ENCODE assay signal across 10 mouse cellular contexts in genomic region chr14:24827381-24828031, GRCm38 (mm10).
DNase-seq lines count a peak whose midpoint lies in the region; ATAC-seq and TF ChIP-seq lines count a peak whose summit lies in the region.
"Had no signal": no experiment of that assay in that cellular context is flagged by ENCODE, and none has a peak within 500 bp of the region (broad histone marks: within the 10 kb centered on the region; RNA-seq: fewer than 3 reads in every experiment).

No protein-coding gene starts in this region.

- WGBS in heart, embryonic 12.5 days, result 25% methylated on average over 8 of the region's 8 CpGs
- WGBS in forebrain, postnatal 0 days, result 11% methylated on average over 8 of the region's 8 CpGs
- WGBS in midbrain, embryonic 12.5 days, result 4% methylated on average over 8 of the region's 8 CpGs

- H3K4me1 ChIP-seq in heart, embryonic 12.5 days (replicated peaks), result peaks cover 45% of the 10 kb centered on the region
- H3K4me1 ChIP-seq in forebrain, postnatal 0 days (ENCODE audit: insufficient read depth), result peaks cover 25% of the 10 kb centered on the region
- peaks cover 51% of the 10 kb centered on the region for H3K4me1 ChIP-seq in midbrain, embryonic 12.5 days

- no peaks in the 10 kb centered on the region for H3K27me3 ChIP-seq in heart, embryonic 12.5 days (replicated peaks)
- no peaks in the 10 kb centered on the region for H3K27me3 ChIP-seq in forebrain, postnatal 0 days (ENCODE audit: insufficient read depth, low read length)
- H3K27me3 ChIP-seq in midbrain, embryonic 12.5 days, result 0 out of 2 replicates have a peak, but pooled peaks cover 10% of the 10 kb centered on the region

- no peak for TF ChIP-seq CTCF in forebrain, postnatal 0 days (IDR thresholded peaks at IDR 0.05; ENCODE audit: low read depth)

- peak overlapping the region; percentile 78 for H3K27ac ChIP-seq in heart, embryonic 12.5 days (ENCODE audit: poor library complexity, severe bottlenecking)
- H3K27ac ChIP-seq in forebrain, postnatal 0 days (ENCODE audit: low read depth, low read length), result peak overlapping the region; percentile 79
- H3K27ac ChIP-seq in midbrain, embryonic 12.5 days (replicated peaks), result peak overlapping the region; percentile 97

- ATAC-seq in heart, embryonic 12.5 days (ENCODE audit: insufficient number of reproducible peaks, low FRiP score), result 0 out of 2 replicates have a peak, but pooled peaks have one; percentile 31
- peak; percentile 72 for ATAC-seq in forebrain, postnatal 0 days
- ATAC-seq in midbrain, embryonic 12.5 days (ENCODE audit: low FRiP score, low read depth), result peak; percentile 84
- no peak for ATAC-seq in erythroid progenitor cell, adult 5-6 weeks (replicated peaks; ENCODE audit: low FRiP score, poor library complexity, severe bottlenecking)

- no peak overlapping the region for H3K4me3 ChIP-seq in heart, embryonic 12.5 days
- no peak overlapping the region for H3K4me3 ChIP-seq in forebrain, postnatal 0 days (ENCODE audit: low read depth, low read length)
- no peak overlapping the region for H3K4me3 ChIP-seq in midbrain, embryonic 12.5 days

- no peaks in the 10 kb centered on the region for H3K36me3 ChIP-seq in heart, embryonic 12.5 days
- H3K36me3 ChIP-seq in forebrain, postnatal 0 days (ENCODE audit: insufficient read depth), result no peaks in the 10 kb centered on the region
- no peaks in the 10 kb centered on the region for H3K36me3 ChIP-seq in midbrain, embryonic 12.5 days

- H3K9ac ChIP-seq in heart, embryonic 12.5 days, result no peak overlapping the region
- 0 out of 2 replicates have a peak overlapping the region, but pooled peaks have one; percentile 15 for H3K9ac ChIP-seq in forebrain, postnatal 0 days
- peak overlapping the region; percentile 35 for H3K9ac ChIP-seq in midbrain, embryonic 12.5 days (replicated peaks)

- DNase-seq in heart, adult 8-10 months (ENCODE audit: low spot score), result no peak
- peak; percentile 18 for DNase-seq in brain, embryonic 18.5 days (ENCODE audit: low read depth, low spot score)
- DNase-seq in forebrain, postnatal 0 days, result peak; percentile 57
- no peak for DNase-seq in urinary bladder, postnatal 4 days (ENCODE audit: low spot score in 2 of 2)
- DNase-seq in adrenal gland, postnatal 14 days, result no peak
- DNase-seq: cerebellum, postnatal 14 days; thymus, postnatal 25 days had no signal

- H3K4me2 ChIP-seq in heart, embryonic 12.5 days, result no peak overlapping the region
- H3K4me2 ChIP-seq in forebrain, postnatal 0 days (ENCODE audit: low read depth), result no peak overlapping the region
- peak overlapping the region; percentile 32 for H3K4me2 ChIP-seq in midbrain, embryonic 12.5 days (replicated peaks)

- no peaks in the 10 kb centered on the region for H3K9me3 ChIP-seq in heart, embryonic 12.5 days (replicated peaks)
- H3K9me3 ChIP-seq in forebrain, postnatal 0 days (ENCODE audit: low read length), result no peaks in the 10 kb centered on the region
- no peaks in the 10 kb centered on the region for H3K9me3 ChIP-seq in midbrain, embryonic 12.5 days

Comparison
In these comparisons a context has a peak if more than half of its experiments do, and no peak if none do; other contexts are left out.
1. DNase-seq: peak in brain, embryonic 18.5 days (single experiment) and forebrain, postnatal 0 days (single experiment); none in heart, adult 8-10 months (single experiment), urinary bladder, postnatal 4 days (0 of 2) and adrenal gland, postnatal 14 days (single experiment).
2. Peak in every context shown above with its lines, with median percentiles within 50 percentile points of each other: H3K27ac ChIP-seq.